Mouse (Mus musculus): ENCODE results near the gene Btf3l4. TPM values are rescaled to one million over a fixed set of nuclear protein-coding genes. Genes with fewer than 3 reads are reported as not detected.

The Btf3l4 gene
- polyA plus RNA-seq, 1 experiment from 2014 or later = 169 TPM

DNA sequence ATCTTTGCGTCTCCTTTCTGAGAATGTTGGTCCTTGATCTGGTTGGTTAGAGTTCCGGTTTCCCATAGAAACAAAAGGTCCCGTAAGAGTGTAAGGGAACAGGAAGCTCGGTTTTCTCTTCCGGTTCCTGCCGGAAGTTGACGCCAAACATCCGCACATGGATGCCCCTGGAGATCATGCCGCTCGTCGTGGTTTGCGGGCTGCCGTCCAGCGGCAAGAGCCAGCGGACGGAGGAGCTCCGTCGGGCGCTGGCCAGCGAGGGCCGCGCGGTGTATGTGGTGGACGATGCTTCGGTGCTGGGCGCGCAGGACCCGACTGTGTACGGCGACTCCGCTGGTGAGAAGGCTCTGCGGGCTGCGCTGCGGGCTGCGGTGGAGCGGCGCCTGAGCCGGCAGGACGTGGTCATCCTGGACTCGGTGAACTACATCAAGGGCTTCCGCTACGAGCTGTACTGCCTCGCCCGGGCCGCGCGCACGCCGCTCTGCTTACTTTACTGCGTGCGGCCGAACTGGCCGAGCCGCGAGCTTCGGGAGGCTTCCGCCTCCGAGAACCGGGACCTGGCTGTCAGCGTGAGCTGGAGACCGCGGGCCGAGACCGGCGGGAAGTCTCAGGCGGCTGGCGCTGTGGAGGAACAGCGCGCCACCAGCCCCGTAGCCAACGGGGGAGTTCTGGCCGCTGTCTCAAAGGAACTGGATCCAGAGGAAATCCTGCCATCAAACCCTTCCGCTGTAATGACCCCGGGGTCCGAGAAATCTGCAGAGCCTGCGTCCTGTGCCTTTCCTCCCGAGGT, 14.5 kb upstream of the Btf3l4 start, which contains the start of gene Kti12:
TSS of gene Kti12 (plus strand) at position 71 of the 790 bp plus-strand sequence.
- Histone ChIP-seq H3K27me3 (replicated peaks; ENCODE audit: control insufficient read depth, insufficient read depth, low read length) (no peaks in the 10 kb centered on the region), H3K36me3 (ENCODE audit: control insufficient read depth, insufficient read depth, low read length) (peaks cover 16% of the 10 kb centered on the region; the same call in 1 of the 2 replicates), H3K4me1 (replicated peaks; ENCODE audit: control insufficient read depth, insufficient read depth, low read length) (peaks cover 13% of the 10 kb centered on the region), H3K9me3 (ENCODE audit: control insufficient read depth, low read length) (no peaks in the 10 kb centered on the region), H3K4me3 (ENCODE audit: low read depth, low read length) (peak within 1 kb of the TSS; percentile 94), H3K4me2 (ENCODE audit: low read length) (peak within 1 kb of the TSS; percentile 92), H3K27ac (ENCODE audit: low read depth) (peak within 1 kb of the TSS; percentile 89), H3K9ac (ENCODE audit: low read length) (peak within 1 kb of the TSS; percentile 90)
- under 1% methylated on average over 77 of the region's 77 CpGs for WGBS
- ATAC-seq (replicated peaks; ENCODE audit: low FRiP score, low TSS enrichment, low read depth) (peak; percentile 88), DNase-seq (ENCODE audit: low spot score) (peak; percentile 84)

DNA sequence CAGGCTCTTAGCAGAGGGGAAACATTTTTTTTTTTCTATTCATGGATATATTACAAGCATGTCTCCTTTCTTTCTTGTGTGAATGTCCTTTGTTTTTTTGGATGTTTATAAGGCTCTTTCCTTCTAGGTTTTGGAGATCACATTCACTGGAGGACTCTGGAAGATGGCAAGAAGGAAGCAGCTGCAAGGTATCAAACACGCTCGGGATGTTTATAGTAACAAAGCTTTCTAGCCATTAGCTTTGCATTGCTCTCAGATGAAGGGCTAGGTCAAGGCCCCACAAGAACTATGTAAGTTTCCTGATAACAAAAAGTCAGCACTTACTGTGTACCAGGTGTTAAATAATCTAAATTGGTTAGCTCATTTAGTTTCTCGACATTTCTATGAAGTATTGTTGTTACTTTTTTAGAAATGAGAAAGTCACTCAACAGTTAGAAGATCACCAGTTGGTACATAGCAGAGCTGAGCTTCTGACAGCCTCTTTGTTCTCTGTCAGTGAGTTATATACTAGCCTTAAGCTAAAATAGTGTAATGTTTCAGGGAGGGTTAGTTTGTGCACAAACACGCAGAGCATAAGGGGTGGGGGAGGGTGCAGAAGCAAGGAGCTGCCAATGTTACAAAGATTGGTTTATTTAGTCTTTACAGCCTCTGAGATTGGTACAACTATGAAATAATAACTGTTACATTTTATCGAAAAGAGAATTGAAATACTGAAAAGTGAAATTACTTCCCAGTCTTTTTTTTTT, 12.6 kb upstream of the Btf3l4 start:
- H3K4me1 ChIP-seq (replicated peaks; ENCODE audit: control insufficient read depth, insufficient read depth, low read length) = peaks cover 13% of the 10 kb centered on the region
- H3K27ac ChIP-seq (ENCODE audit: low read depth) = peak overlapping the region; percentile 54
- no peaks in the 10 kb centered on the region for H3K9me3 ChIP-seq (ENCODE audit: control insufficient read depth, low read length)
- H3K4me3 ChIP-seq (ENCODE audit: low read depth, low read length) = no peak overlapping the region
- no peak for DNase-seq (ENCODE audit: low spot score)
- ATAC-seq (replicated peaks; ENCODE audit: low FRiP score, low TSS enrichment, low read depth) = no peak
- no peaks in the 10 kb centered on the region for H3K27me3 ChIP-seq (replicated peaks; ENCODE audit: control insufficient read depth, insufficient read depth, low read length)
- H3K4me2 ChIP-seq (ENCODE audit: low read length) = no peak overlapping the region
- peaks cover 12% of the 10 kb centered on the region; the same call in 1 of the 2 replicates for H3K36me3 ChIP-seq (ENCODE audit: control insufficient read depth, insufficient read depth, low read length)
- H3K9ac ChIP-seq (ENCODE audit: low read length) = no peak overlapping the region
- WGBS = 53% methylated on average over 5 of the region's 5 CpGs

DNA sequence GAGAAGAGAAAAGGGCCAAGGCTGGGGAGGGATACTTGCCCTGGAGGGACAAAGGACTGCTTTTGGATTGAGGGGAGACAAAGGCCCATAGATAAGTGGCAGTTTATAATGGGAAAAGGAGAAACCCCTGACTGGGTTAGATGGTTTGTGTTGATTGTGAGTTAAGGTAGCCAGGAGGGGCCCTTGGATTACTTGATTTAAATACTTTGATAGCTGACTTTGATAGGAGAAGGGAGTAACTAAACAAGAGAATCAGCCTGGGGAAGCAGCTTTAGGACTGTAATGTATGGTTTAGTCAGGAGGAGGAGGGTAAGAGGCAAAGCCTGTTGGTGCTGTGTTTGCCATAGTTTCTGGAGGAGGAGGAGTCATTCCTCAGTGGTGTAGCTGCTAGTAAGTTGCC, 9.9 kb upstream of the Btf3l4 start:
- Histone ChIP-seq H3K4me2 (ENCODE audit: low read length) (no peak overlapping the region), H3K9me3 (ENCODE audit: control insufficient read depth, low read length) (no peaks in the 10 kb centered on the region), H3K4me1 (replicated peaks; ENCODE audit: control insufficient read depth, insufficient read depth, low read length) (peaks cover under 1% of the 10 kb centered on the region; the same call in 1 of the 2 replicates), H3K9ac (ENCODE audit: low read length) (no peak overlapping the region), H3K4me3 (ENCODE audit: low read depth, low read length) (no peak overlapping the region), H3K27ac (ENCODE audit: low read depth) (no peak overlapping the region), H3K36me3 (ENCODE audit: control insufficient read depth, insufficient read depth, low read length) (no peaks in the 10 kb centered on the region), H3K27me3 (replicated peaks; ENCODE audit: control insufficient read depth, insufficient read depth, low read length) (no peaks in the 10 kb centered on the region)
- ATAC-seq (replicated peaks; ENCODE audit: low FRiP score, low TSS enrichment, low read depth) (no peak), DNase-seq (ENCODE audit: low spot score) (no peak)

DNA sequence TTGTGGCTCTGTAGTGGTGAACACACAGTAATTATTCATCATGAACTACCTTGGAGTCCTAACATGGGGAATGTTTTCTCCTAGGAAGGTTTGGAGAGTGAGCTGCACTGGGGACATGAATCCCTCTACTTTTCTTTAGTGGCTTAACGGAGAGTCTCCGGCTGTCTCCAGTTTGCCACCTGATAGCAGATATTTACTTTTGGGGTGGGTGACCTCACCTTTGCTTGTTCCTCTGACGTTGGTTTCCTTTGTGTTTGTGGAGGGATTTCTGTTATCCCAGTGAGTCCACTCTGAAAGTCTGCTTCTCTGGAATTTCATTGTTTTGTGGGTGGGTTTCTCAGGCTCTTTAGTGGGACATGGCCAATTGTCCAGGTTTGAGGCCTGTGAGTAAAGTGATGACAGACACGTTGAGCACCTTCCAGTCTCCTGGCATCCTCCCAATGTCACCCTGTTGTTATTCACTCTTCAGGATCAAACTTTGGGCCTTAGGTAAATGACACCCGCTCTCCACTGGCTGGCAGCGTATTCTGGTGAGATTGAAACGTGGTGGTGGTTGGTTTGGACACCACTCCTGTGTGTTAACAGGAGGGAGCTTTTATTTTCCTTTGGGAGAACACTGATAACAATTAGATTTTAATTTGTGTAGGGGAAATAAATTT, 8.6 kb upstream of the Btf3l4 start:
- Histone ChIP-seq H3K36me3 (ENCODE audit: control insufficient read depth, insufficient read depth, low read length) (no peaks in the 10 kb centered on the region), H3K4me2 (ENCODE audit: low read length) (no peak overlapping the region), H3K9ac (ENCODE audit: low read length) (no peak overlapping the region), H3K4me1 (replicated peaks; ENCODE audit: control insufficient read depth, insufficient read depth, low read length) (no peaks in the 10 kb centered on the region; the same call in 1 of the 2 replicates), H3K4me3 (ENCODE audit: low read depth, low read length) (no peak overlapping the region), H3K9me3 (ENCODE audit: control insufficient read depth, low read length) (no peaks in the 10 kb centered on the region), H3K27ac (ENCODE audit: low read depth) (peak overlapping the region; percentile 54), H3K27me3 (replicated peaks; ENCODE audit: control insufficient read depth, insufficient read depth, low read length) (no peaks in the 10 kb centered on the region)
- ATAC-seq (replicated peaks; ENCODE audit: low FRiP score, low TSS enrichment, low read depth) (0 out of 2 replicates have a peak, but pooled peaks have one; percentile 42), DNase-seq (ENCODE audit: low spot score) (no peak)
- 73% methylated on average over 7 of the region's 7 CpGs for WGBS

DNA sequence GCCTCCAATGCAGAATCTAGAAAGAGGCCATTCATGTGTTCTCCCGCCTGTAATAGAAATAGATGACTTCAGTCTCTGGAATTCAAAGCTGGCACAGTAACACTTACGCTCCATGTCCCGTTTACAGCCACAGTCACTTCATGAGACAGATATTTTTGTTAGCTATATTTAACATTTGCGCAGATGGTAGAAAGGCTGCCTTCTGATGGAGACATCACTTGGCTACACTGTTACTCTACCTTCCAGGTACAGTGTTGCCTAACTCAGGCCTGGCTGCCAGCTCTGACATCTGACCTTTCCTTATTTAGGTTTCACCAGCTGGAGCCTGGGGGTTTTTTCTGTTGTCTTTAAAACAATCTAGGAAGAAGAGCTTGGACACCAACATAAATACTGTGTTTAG, 4.6 kb upstream of the Btf3l4 start:
- Histone ChIP-seq H3K27ac (ENCODE audit: low read depth) (no peak overlapping the region; the same call in 1 of the 2 replicates), H3K9me3 (ENCODE audit: control insufficient read depth, low read length) (no peaks in the 10 kb centered on the region), H3K27me3 (replicated peaks; ENCODE audit: control insufficient read depth, insufficient read depth, low read length) (no peaks in the 10 kb centered on the region), H3K9ac (ENCODE audit: low read length) (no peak overlapping the region), H3K4me3 (ENCODE audit: low read depth, low read length) (no peak overlapping the region), H3K4me1 (replicated peaks; ENCODE audit: control insufficient read depth, insufficient read depth, low read length) (peaks cover 17% of the 10 kb centered on the region), H3K36me3 (ENCODE audit: control insufficient read depth, insufficient read depth, low read length) (no peaks in the 10 kb centered on the region), H3K4me2 (ENCODE audit: low read length) (no peak overlapping the region)
- WGBS = 71% methylated on average over 4 of the region's 4 CpGs
- ATAC-seq (replicated peaks; ENCODE audit: low FRiP score, low TSS enrichment, low read depth) = no peak
- no peak for DNase-seq (ENCODE audit: low spot score)

DNA sequence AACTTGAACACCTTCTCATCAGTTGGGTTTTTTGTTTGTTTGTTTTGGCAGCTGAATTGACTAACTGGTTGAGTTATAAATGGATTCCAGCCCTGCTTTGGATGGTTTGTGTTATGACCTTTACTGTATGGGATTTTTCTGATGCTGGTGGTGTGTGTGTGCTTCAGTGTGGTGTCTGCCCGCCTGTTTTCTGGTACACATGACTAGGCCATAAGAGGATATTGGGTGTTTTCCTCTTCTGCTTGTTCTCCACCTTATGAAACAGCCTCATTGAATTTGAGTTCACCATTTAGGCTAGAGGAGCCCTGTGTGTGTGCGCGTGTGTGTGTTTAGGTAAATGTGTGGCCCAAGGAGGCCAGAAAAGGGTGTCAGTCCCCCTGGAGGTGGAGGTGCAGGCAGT, 2.1 kb upstream of the Btf3l4 start:
- Histone ChIP-seq H3K27ac (ENCODE audit: low read depth) (peak overlapping the region; percentile 97), H3K27me3 (replicated peaks; ENCODE audit: control insufficient read depth, insufficient read depth, low read length) (no peaks in the 10 kb centered on the region), H3K9me3 (ENCODE audit: control insufficient read depth, low read length) (no peaks in the 10 kb centered on the region), H3K4me2 (ENCODE audit: low read length) (peak overlapping the region; percentile 62), H3K9ac (ENCODE audit: low read length) (peak overlapping the region; percentile 98), H3K4me1 (replicated peaks; ENCODE audit: control insufficient read depth, insufficient read depth, low read length) (peaks cover 31% of the 10 kb centered on the region), H3K36me3 (ENCODE audit: control insufficient read depth, insufficient read depth, low read length) (no peaks in the 10 kb centered on the region), H3K4me3 (ENCODE audit: low read depth, low read length) (peak overlapping the region; percentile 97)
- ATAC-seq (replicated peaks; ENCODE audit: low FRiP score, low TSS enrichment, low read depth) = no peak
- DNase-seq (ENCODE audit: low spot score) = no peak
- 53% methylated on average over 3 of the region's 3 CpGs for WGBS

DNA sequence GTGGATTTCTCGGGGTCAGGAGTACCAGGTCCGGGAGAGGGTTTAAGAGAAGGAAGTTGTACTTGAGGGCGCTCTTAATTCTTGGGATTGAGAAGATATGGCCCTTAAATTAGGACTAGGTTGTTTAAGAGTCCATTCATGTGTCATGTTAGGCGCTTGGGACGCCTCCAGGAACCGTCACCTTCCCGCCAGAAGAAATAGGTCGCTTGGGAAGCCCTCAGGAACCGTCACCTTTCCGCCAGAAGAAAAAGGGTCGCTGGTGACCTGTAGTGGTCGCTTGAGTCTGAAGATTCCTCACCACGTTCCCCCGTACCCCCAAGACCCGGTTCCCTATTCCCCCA, 1.5 kb upstream of the Btf3l4 start:
- DNase-seq (ENCODE audit: low spot score) = peak; percentile 63

DNA sequence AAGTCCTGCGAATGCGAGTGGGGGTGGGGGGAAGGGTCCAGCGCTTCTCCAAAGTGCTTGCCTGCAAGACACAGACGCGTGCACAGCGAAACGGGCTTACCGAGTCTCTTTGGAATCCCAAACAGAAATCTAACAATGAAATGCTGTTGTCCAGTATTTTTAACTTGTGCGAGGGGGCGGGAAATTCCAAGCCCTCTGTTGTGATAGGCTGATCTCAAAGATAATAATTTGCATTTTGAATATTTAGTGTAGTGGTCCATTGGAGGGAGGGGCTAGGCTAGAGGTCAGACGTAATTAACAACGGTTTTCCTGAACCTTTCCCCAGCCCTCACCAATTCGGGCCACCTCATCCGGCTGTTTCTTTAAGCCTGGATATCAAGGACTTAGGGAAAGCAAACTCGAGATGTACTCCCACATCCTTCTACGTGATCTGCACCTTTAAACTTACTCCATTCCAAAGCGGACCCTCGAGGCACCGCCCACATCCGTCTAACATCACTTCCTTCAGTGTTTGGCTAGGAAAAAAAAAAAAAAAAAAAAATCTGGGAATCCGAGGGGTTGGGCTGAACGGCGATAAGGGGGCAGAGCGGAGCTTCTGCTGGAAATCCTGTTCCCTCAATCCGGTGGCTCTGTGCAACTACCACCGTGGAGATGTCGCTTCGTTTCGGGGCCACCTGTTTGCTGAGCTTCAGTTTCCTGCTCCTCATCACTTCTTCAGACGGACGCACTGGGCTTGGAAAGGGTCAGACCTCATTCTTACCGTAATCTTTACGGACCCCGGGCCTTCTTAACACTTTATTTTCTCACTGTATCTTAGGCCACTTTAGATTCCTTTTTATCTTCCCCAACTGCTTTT, 929 bp upstream of the Btf3l4 start, which contains the start of gene Txndc12:
TSS of gene Txndc12 (plus strand) at position 487 of the 856 bp plus-strand sequence.
- ATAC-seq (replicated peaks; ENCODE audit: low FRiP score, low TSS enrichment, low read depth) (peak; percentile 82), DNase-seq (ENCODE audit: low spot score) (peak; percentile 97)
- no peaks in the 10 kb centered on the region for H3K9me3 ChIP-seq (ENCODE audit: control insufficient read depth, low read length)
- no peaks in the 10 kb centered on the region for H3K27me3 ChIP-seq (replicated peaks; ENCODE audit: control insufficient read depth, insufficient read depth, low read length)
- peak within 1 kb of the TSS; percentile 97 for H3K27ac ChIP-seq (ENCODE audit: low read depth)
- peak within 1 kb of the TSS; percentile 62 for H3K4me2 ChIP-seq (ENCODE audit: low read length)
- peak within 1 kb of the TSS; percentile 97 for H3K4me3 ChIP-seq (ENCODE audit: low read depth, low read length)
- peak within 1 kb of the TSS; percentile 98 for H3K9ac ChIP-seq (ENCODE audit: low read length)
- H3K36me3 ChIP-seq (ENCODE audit: control insufficient read depth, insufficient read depth, low read length) = peaks cover 11% of the 10 kb centered on the region
- under 1% methylated on average over 34 of the region's 34 CpGs for WGBS
- H3K4me1 ChIP-seq (replicated peaks; ENCODE audit: control insufficient read depth, insufficient read depth, low read length) = peaks cover 31% of the 10 kb centered on the region

More for the DNA sequence above, 1.5 kb upstream of the Btf3l4 start:
- Histone ChIP-seq H3K4me2 (ENCODE audit: low read length) (peak overlapping the region; percentile 62), H3K4me1 (replicated peaks; ENCODE audit: control insufficient read depth, insufficient read depth, low read length) (peaks cover 31% of the 10 kb centered on the region), H3K27me3 (replicated peaks; ENCODE audit: control insufficient read depth, insufficient read depth, low read length) (no peaks in the 10 kb centered on the region), H3K27ac (ENCODE audit: low read depth) (peak overlapping the region; percentile 97), H3K9ac (ENCODE audit: low read length) (peak overlapping the region; percentile 98), H3K4me3 (ENCODE audit: low read depth, low read length) (peak overlapping the region; percentile 97), H3K36me3 (ENCODE audit: control insufficient read depth, insufficient read depth, low read length) (peaks cover 5% of the 10 kb centered on the region), H3K9me3 (ENCODE audit: control insufficient read depth, low read length) (no peaks in the 10 kb centered on the region)
- ATAC-seq (replicated peaks; ENCODE audit: low FRiP score, low TSS enrichment, low read depth) = no peak
- 1% methylated on average over 15 of the region's 15 CpGs for WGBS
